Mouse (Mus musculus) cerebellum, adult 11 months (tissue): ENCODE measurements around the gene Mapk8.
"Not testable (repeated sequence)": the region's sequence is repeated elsewhere in the genome, so short reads cannot be mapped to it uniquely, and the experiment has no call there.

ENCODE experiments used
- DNase-seq: peaks from one replicate; pipeline ENCODE4 v3.0.0; 2022

Gene Mapk8

GRCm38 (mm10) chr14:33447027-33447569 is at the start of gene Mapk8:
Gene Mapk8, minus strand, starts transcription at chr14:33447158.
- peak; percentile 96 for DNase-seq

DNA sequence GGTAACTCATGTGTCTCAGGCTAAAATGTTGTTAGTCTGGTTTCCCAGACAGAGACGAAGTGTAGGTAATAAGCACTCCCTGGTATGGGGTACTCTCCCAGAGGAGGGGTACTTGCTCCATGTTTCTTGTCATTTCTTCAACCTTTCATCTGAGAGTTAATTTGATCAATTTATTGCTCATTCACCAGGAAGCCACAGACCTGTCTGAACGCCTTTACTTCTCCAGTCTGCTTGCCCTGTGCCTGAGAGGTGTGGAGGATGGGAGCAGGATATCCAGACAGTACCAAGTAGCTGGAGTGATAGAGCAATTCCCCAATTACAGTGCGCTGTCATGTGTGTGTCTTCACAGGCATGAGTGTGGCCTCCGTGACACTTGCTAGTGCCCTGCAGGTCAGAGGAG is 48.3 kb upstream of the Mapk8 start:
- no peak for DNase-seq

- no peak for DNase-seq
These were observed 41.0 kb upstream of the Mapk8 start for GRCm38 (mm10) chr14:33487805-33488550.

DNA sequence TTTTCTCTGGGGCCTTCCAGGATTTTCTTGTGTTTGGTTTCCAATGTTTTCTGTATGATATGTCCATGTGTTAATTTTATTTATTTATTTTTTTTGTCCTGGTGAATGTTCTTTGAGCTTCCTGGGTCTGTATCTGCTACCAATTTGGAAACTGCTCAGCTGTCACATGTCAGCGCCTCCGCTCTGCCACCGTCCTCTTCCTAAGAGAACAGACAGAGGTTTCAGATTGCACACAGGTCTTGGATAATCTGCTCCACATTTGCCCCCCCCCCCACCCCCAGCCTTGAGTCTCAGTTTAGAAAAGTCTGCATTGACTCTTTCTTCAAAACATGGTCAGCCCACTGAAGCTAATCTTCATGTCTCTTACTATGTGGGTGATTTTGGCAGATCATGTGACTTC is 35.0 kb upstream of the Mapk8 start:
- no peak for DNase-seq

GRCm38 (mm10) chr14:33476094-33476760 is 29.3 kb upstream of the Mapk8 start:
- no peak for DNase-seq

- no peak for DNase-seq
These were observed 27.5 kb upstream of the Mapk8 start for GRCm38 (mm10) chr14:33474461-33474860.

DNA sequence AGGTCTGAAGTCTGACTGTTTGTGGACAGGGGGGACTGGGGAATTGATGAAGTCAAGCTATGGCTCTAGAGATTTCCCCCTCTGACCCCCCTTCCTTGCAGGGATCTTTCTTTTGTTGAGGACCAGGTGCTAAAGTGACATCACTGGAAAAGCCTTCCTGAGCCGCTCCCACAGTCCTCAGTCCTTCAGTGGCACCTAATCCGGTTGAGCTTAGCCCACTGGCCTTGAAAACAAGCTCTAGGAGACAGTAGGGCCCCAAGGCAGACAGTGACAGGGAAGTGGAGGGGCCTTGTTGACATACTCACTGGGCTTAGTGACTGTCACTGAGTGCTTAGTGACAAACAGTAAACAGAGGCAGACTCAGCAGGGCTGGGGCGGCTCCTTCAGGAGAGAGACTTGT is 24.4 kb upstream of the Mapk8 start, which contains the start of gene Frmpd2:
Gene Frmpd2 (plus strand): TSS at position 366 of the 400 bp plus-strand sequence.
- DNase-seq = no peak

- DNase-seq = no peak
These were observed 20.8 kb upstream of the Mapk8 start for GRCm38 (mm10) chr14:33467766-33468165.

DNA sequence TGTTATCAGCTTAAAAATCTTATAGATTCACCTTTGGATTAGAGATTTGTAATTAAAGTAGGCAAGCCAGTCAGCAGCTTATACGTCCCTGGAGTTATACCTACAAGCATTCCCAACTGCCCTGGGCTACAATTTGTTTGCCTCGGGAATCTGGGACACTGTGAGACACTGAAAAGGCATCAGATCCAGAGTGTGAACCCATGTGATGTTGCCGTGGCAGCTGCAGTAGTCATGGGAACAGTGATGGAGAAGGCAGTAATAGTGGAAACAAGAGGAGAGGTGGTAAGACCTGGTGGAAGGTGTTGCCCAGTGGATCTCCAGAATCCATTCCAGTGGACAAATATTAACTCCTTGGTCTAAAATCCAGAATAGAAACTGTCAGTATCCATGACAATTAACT is 16.7 kb upstream of the Mapk8 start:
- no peak for DNase-seq

DNA sequence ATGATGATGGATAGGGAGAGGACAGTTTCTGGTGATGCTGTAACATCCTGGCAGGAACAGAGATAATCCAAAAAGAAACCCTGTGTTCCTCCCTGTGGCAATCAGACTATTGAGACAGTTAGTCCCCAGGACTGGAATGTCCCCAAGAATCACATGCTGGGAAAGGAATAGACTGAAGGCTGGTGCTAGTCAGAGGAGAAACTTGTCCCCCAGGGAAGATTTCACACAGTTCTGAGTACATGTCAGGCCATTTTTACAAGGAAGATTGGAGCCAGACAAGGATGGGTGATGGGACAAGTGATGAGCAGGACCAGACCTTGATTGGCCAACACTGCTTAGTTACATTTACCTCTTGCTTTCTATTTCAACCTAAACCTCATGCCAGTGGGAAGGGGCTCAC is 3.4 kb upstream of the Mapk8 start:
- no peak for DNase-seq

- no peak for DNase-seq
These were observed 2.4 kb upstream of the Mapk8 start for GRCm38 (mm10) chr14:33449296-33449840.

DNA sequence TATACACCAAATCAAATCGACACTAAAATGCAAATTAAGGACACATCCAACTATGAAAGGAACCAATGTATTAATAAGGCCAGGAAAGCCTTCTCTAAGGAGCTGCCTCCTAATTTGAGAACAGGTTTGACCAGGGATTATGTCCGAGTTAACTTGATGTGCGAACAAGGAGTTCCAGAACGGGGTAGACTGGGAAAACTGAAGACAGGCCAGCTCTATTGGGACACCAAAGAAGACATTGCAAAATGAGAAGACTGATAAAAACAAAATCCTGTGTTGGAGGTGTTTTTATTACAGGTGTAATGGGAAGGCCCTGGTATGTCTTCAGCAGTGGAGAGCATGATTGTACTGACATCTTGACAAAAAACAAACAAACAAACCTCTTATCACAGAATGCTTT is 1.3 kb upstream of the Mapk8 start:
- DNase-seq = no peak

DNA sequence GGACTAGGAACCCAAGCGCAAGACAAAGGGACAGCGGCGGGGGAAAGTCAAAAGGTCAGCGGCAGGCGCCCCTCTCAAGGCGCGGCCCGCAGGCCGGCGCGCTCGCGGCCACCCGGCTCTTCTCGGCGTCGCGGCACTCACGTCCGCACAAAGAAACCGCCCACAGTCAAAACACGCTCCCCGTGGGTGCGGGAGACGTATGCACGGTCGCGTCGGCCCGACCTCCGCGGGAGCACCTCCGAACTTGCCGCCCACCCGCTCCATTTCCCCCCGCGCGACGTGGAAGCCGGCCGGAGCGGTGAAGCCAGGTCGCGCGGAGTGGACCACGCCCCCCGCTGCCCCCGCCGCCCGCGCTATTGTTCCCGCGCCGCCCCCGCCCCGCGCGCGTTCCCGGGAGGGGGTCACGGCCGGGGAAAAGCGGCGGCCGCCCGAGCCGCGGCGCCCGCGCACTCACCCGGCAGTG is 366 bp downstream of the Mapk8 start:
- no peak for DNase-seq

DNA sequence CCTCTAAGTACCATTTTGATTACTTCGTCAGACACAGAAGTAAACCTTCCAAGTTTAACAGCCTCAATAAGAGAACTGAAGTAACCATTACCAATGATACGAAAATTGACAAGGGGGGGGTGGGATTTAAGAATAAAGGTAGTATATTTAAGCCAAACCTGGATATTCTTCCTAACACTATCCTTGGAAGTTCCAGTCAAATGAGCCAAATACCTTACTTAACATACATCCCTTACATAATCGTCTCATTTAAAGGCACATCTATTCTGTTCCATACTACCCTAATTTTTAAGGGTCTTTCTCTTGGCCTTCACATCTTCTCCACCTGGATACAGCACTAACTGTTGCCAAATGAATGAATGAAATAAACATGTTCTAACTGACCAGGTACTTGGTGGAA is 996 bp downstream of the Mapk8 start:
- no peak for DNase-seq

GRCm38 (mm10) chr14:33443780-33444179 is 3.2 kb downstream of the Mapk8 start:
- no peak for DNase-seq

- DNase-seq = not testable (repeated sequence)
These were observed 14.5 kb downstream of the Mapk8 start for GRCm38 (mm10) chr14:33432485-33432884.

DNA sequence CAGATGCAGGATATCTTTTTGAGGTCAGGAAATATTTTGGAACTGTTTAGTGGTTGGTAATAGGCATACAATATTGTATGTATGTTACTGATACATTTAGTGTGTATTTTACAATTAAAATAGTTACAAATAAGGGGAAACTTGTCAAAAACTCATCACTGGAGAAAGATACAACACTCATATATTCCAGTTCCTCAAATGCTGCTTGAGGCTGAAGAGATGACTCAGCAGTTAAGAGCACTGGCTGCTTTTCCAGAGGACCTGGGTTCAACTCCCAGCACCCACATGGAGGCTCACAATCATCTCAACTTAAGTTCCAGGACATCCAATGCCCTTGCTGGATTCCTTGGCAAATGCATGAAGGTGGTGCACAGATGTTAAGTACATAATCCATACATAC is 22.8 kb downstream of the Mapk8 start:
- DNase-seq = no peak

DNA sequence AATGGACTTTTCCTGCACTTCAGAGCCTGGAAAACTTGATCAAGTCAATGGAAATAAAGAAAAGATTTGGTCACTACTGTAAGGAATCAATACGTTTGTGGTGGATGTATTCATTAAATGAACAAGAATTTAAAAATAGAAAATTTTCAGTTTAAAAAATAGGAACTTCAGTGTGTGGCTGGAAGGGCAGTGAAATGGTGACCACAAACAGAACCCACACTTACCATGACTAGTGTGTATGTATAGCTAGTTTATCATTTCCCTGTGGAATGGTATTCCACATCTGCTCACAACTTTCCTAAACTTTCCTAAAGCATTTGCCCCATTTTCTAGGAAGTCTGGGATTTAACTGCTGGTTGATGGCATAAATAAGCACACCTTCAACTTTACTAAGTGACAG is 24.0 kb downstream of the Mapk8 start:
- no peak for DNase-seq

DNA sequence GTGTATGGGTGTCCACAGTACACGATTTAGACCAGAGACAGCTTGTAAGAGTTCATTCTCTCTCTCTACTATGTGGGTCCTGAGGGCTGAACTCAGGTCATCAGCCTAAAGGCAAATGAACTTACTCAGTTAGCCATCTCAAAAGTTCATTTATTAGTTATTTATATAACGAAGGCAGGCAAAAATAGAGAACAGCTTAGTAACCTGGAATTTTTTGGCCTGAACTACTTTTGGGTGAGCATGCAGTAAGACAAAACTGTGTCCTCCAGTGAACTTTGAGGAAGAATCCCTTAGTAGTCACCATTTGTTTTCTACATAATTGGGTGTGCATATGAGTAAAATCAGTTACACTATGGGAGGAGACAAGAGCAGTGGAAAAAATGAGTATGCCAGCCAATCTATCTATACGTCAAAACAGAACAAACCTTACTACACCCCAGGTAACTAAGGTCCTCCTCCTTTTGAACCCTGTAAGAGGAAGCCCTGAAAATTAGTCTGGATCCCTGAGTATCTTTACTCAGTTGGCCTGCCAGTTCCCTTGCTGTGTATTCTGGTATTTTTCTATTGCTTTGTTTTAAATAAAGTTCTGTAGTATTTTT is 28.5 kb downstream of the Mapk8 start:
- DNase-seq = no peak

GRCm38 (mm10) chr14:33415746-33416145 is 31.2 kb downstream of the Mapk8 start:
- no peak for DNase-seq

GRCm38 (mm10) chr14:33402331-33402730 is 44.6 kb downstream of the Mapk8 start:
- DNase-seq = no peak

GRCm38 (mm10) chr14:33400019-33400418 is 46.9 kb downstream of the Mapk8 start:
- no peak for DNase-seq

DNA sequence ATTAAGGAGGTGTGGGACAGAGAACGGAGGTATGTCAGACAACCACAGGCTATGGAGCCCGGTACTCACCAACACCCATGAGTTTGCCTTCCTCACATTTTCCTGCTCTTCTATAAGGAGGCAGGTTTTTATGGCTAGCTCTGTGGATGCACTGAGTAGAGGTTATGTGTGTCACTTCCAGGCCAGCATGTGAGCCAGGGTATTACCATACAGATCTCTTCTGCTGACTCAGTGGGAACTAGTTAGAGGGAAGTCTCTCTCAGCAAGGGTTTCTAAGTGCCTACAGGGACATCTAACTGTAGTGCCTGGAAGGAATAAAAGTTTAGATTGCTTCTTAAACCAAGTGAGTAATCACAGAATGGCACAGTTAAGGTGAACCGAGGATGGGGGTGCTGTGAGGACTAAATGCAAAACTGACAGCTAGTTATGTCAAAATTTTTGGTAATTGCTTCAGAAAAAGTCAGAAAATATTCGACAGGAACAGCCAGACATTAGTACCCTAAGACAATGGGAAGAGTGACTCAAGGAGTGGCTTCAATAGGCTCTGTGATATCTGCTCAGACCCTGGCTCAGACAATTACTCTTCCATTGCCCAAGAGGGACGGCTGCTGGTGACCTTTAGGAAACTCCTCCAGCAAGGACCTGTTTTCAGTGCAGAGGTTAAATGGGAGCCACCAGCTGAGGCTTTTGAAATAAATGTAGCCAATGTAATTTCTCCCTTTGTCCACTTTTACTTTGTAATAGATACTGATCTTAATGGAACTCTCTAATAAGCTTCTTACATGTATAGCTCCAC is 48.7 kb downstream of the Mapk8 start:
- no peak for DNase-seq
